In the genomic region with DNA sequence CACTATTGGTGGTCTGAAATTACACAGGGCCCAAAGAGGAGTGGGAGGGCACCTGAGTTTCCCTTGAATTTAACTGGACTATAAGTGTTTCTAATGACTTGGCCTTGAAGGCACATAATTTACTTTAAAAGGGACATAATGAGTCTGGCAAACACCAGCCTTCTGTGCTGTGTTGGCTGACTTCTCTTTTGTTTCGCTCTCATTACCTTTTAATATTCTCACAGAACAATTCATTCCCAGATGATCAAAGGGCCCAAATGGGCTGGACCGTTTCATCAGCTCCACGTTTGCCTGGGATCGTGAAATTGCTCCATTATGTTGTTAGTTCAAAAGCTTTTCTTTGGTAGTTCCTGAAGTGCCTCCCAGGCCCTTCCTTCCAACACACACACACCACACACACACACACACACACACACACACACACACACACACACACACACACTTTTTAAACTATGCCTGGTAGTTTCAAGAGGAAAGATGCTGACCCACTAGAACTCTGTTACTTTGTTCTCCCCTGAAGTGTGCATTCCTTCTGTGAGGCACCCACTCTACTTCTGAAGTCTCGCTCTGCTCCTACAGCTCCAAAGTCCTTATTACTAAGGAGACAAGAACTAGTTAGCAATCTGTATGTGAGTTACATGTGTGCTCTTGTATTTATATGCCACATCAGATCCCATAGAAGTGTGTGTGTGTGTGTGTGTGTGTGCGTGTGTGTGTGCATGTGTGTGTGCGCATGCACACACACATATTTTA, we compare ENCODE assay signal across 8 mouse cellular contexts. TPM values are rescaled to one million over a fixed set of nuclear protein-coding genes. Genes with fewer than 3 reads are reported as not detected.
DNase-seq lines count a peak whose midpoint lies in the region; ATAC-seq and TF ChIP-seq lines count a peak whose summit lies in the region.
"Had no signal": no experiment of that assay in that cellular context is flagged by ENCODE, and none has a peak within 500 bp of the region (broad histone marks: within the 10 kb centered on the region; RNA-seq: fewer than 3 reads in every experiment).

No protein-coding gene starts in this region.

- no peaks in the 10 kb centered on the region for H3K27me3 ChIP-seq in lung, embryonic 14.5 days (ENCODE audit: insufficient read depth, low read length)
- peaks cover 18% of the 10 kb centered on the region; the same call in 1 of the 2 replicates for H3K27me3 ChIP-seq in forebrain, embryonic 12.5 days
- 0 out of 2 replicates have a peak, but pooled peaks cover 4% of the 10 kb centered on the region for H3K27me3 ChIP-seq in intestine, postnatal 0 days (replicated peaks; ENCODE audit: control insufficient read depth, insufficient read depth, low read length)
- H3K27me3 ChIP-seq in stomach, embryonic 15.5 days (replicated peaks): no peaks in the 10 kb centered on the region
- H3K27me3 ChIP-seq: Patski had no signal

- WGBS in lung, embryonic 14.5 days: 36% methylated on average over 7 of the region's 7 CpGs
- 21% methylated on average over 7 of the region's 7 CpGs for WGBS in forebrain, embryonic 12.5 days
- 62% methylated on average over 7 of the region's 7 CpGs for WGBS in intestine, postnatal 0 days
- 42% methylated on average over 7 of the region's 7 CpGs for WGBS in stomach, embryonic 15.5 days

- peak overlapping the region; percentile 62; the same call in 1 of the 2 replicates for H3K9ac ChIP-seq in lung, embryonic 14.5 days
- H3K9ac ChIP-seq in forebrain, embryonic 12.5 days: peak overlapping the region; percentile 78; the same call in 1 of the 2 replicates
- no peak overlapping the region; the same call in 1 of the 2 replicates for H3K9ac ChIP-seq in intestine, postnatal 0 days (ENCODE audit: low read depth, low read length)
- H3K9ac ChIP-seq in stomach, embryonic 15.5 days: peak overlapping the region; percentile 40; the same call in 1 of the 2 replicates

- H3K4me2 ChIP-seq in lung, embryonic 14.5 days: peak overlapping the region; percentile 75
- peak overlapping the region; percentile 56 for H3K4me2 ChIP-seq in forebrain, embryonic 12.5 days
- H3K4me2 ChIP-seq in intestine, postnatal 0 days (replicated peaks; ENCODE audit: low read depth): peak overlapping the region; percentile 63; the same call in 1 of the 2 replicates
- H3K4me2 ChIP-seq in stomach, embryonic 15.5 days: peak overlapping the region; percentile 62

- peak overlapping the region; percentile 75; the same call in 1 of the 2 replicates for H3K27ac ChIP-seq in lung, embryonic 14.5 days (ENCODE audit: low read depth)
- 0 out of 2 replicates have a peak overlapping the region, but pooled peaks have one; percentile 13 for H3K27ac ChIP-seq in forebrain, embryonic 12.5 days
- no peak overlapping the region for H3K27ac ChIP-seq in intestine, postnatal 0 days (ENCODE audit: low read depth, low read length)
- peak overlapping the region; percentile 80; the same call in 1 of the 2 replicates for H3K27ac ChIP-seq in stomach, embryonic 15.5 days

- ATAC-seq in lung, embryonic 14.5 days (ENCODE audit: insufficient read depth): no peak
- no peak for ATAC-seq in forebrain, embryonic 12.5 days (ENCODE audit: low FRiP score)
- ATAC-seq in intestine, postnatal 0 days: no peak
- no peak for ATAC-seq in stomach, embryonic 15.5 days (ENCODE audit: insufficient read depth, low FRiP score, low read depth)
- no peak for ATAC-seq in monocyte, adult 5-6 weeks (replicated peaks; ENCODE audit: insufficient number of reproducible peaks, low FRiP score, low TSS enrichment, poor library complexity, severe bottlenecking)
- ATAC-seq: Patski had no signal

- no peaks in the 10 kb centered on the region for H3K9me3 ChIP-seq in lung, embryonic 14.5 days (ENCODE audit: low read depth, low read length)
- no peaks in the 10 kb centered on the region for H3K9me3 ChIP-seq in forebrain, embryonic 12.5 days
- H3K9me3 ChIP-seq in intestine, postnatal 0 days (ENCODE audit: control insufficient read depth): no peaks in the 10 kb centered on the region
- no peaks in the 10 kb centered on the region for H3K9me3 ChIP-seq in stomach, embryonic 15.5 days

- no peaks in the 10 kb centered on the region for H3K4me1 ChIP-seq in lung, embryonic 14.5 days (ENCODE audit: insufficient read depth)
- peaks cover 36% of the 10 kb centered on the region for H3K4me1 ChIP-seq in forebrain, embryonic 12.5 days
- no peaks in the 10 kb centered on the region for H3K4me1 ChIP-seq in intestine, postnatal 0 days (replicated peaks; ENCODE audit: control insufficient read depth, insufficient read depth, low read length)
- no peaks in the 10 kb centered on the region; the same call in 1 of the 2 replicates for H3K4me1 ChIP-seq in stomach, embryonic 15.5 days

- DNase-seq in lung, embryonic 14.5 days: peak; percentile 45
- DNase-seq in lung, adult 18-20 months: no peak
- no peak for DNase-seq in gastrocnemius, postnatal 10 days

- TF ChIP-seq CTCF in lung, embryonic 14.5 days (IDR thresholded peaks at IDR 0.05; ENCODE audit: low read depth): no peak
- no peak for TF ChIP-seq CTCF in intestine, postnatal 0 days (IDR thresholded peaks at IDR 0.05; ENCODE audit: low read depth)

- peak overlapping the region; percentile 51 for H3K4me3 ChIP-seq in lung, embryonic 14.5 days (ENCODE audit: low read depth, low read length)
- peak overlapping the region; percentile 60 for H3K4me3 ChIP-seq in forebrain, embryonic 12.5 days (replicated peaks)
- H3K4me3 ChIP-seq in intestine, postnatal 0 days (ENCODE audit: low read depth, low read length): peak overlapping the region; percentile 41; the same call in 1 of the 2 replicates
- peak overlapping the region; percentile 54 for H3K4me3 ChIP-seq in stomach, embryonic 15.5 days (replicated peaks)

- no peaks in the 10 kb centered on the region; the same call in 1 of the 2 replicates for H3K36me3 ChIP-seq in lung, embryonic 14.5 days (ENCODE audit: insufficient read depth)
- H3K36me3 ChIP-seq in forebrain, embryonic 12.5 days (replicated peaks): peaks cover 12% of the 10 kb centered on the region; the same call in 1 of the 2 replicates
- H3K36me3 ChIP-seq in intestine, postnatal 0 days (ENCODE audit: control insufficient read depth, insufficient read depth): no peaks in the 10 kb centered on the region
- no peaks in the 10 kb centered on the region for H3K36me3 ChIP-seq in stomach, embryonic 15.5 days

RNA-seq across cellular contexts. Expression of gene Ptn, which starts 1.5 kb away (rescaled TPM):
- 113 and 141 TPM in 2 replicates for polyA plus RNA-seq in lung, embryonic 14.5 days (2014; fragmentation: Nextera tagmentation; extraction: Ambion mirVana)
- polyA plus RNA-seq in forebrain, embryonic 12.5 days (2016; fragmentation: Nextera tagmentation; extraction: Ambion mirVana): 310 and 357 TPM in 2 replicates
- polyA plus RNA-seq in intestine, postnatal 0 days (2015; fragmentation: Nextera tagmentation; extraction: Ambion mirVana): 120 and 128 TPM in 2 replicates
- polyA plus RNA-seq in stomach, embryonic 15.5 days (2015; fragmentation: Nextera tagmentation; extraction: Ambion mirVana): 390 and 437 TPM in 2 replicates
- 10 to 100 TPM; 48.4 to 57.8 TPM for total RNA-seq in gastrocnemius, postnatal 10 days (2021)
- not detected in 3 replicates for total RNA-seq in monocyte, adult 5-6 weeks (2017)
- polyA plus RNA-seq: Patski had no signal
